Mouse (Mus musculus): ENCODE measurements around the gene Pnmt. TPM values are rescaled to one million over a fixed set of nuclear protein-coding genes. Genes with fewer than 3 reads are reported as not detected.

The Pnmt gene
- total RNA-seq, 2 experiments from 2014 or later: not detected

- no peak for ATAC-seq (ENCODE audit: poor library complexity, severe bottlenecking)
Observed at GRCm38 (mm10) chr11:98383261-98384030, 2.8 kb upstream of the Pnmt start, which contains the start of gene Tcap. Gene Tcap (plus strand): TSS chr11:98383811.

GRCm38 (mm10) chr11:98384216-98384615 is 2.0 kb upstream of the Pnmt start:
- no peak for ATAC-seq (ENCODE audit: poor library complexity, severe bottlenecking)

- no peak for ATAC-seq (ENCODE audit: poor library complexity, severe bottlenecking)
Observed at GRCm38 (mm10) chr11:98384721-98385637, 1.3 kb upstream of the Pnmt start.

- no peak for ATAC-seq (ENCODE audit: poor library complexity, severe bottlenecking)
Observed at GRCm38 (mm10) chr11:98386596-98386995, 346 bp downstream of the Pnmt start.

- ATAC-seq (ENCODE audit: poor library complexity, severe bottlenecking): no peak
Observed at GRCm38 (mm10) chr11:98387056-98387577, 867 bp downstream of the Pnmt start.

GRCm38 (mm10) chr11:98388282-98388681 is 2.0 kb downstream of the Pnmt start:
- no peak for ATAC-seq (ENCODE audit: poor library complexity, severe bottlenecking)

GRCm38 (mm10) chr11:98389221-98389780 is 3.1 kb downstream of the Pnmt start:
- peak; percentile 52 for ATAC-seq (ENCODE audit: poor library complexity, severe bottlenecking)

GRCm38 (mm10) chr11:98390141-98390540 is 3.9 kb downstream of the Pnmt start:
- ATAC-seq (ENCODE audit: poor library complexity, severe bottlenecking): no peak

GRCm38 (mm10) chr11:98392034-98392433 is 5.8 kb downstream of the Pnmt start:
- ATAC-seq (ENCODE audit: poor library complexity, severe bottlenecking): no peak

GRCm38 (mm10) chr11:98392645-98393044 is 6.4 kb downstream of the Pnmt start:
- peak; percentile 19; the same call in 1 of the 2 replicates for ATAC-seq (ENCODE audit: poor library complexity, severe bottlenecking)

GRCm38 (mm10) chr11:98393317-98393716 is 7.1 kb downstream of the Pnmt start:
- ATAC-seq (ENCODE audit: poor library complexity, severe bottlenecking): no peak

GRCm38 (mm10) chr11:98394301-98394700 is 8.1 kb downstream of the Pnmt start:
- ATAC-seq (ENCODE audit: poor library complexity, severe bottlenecking): no peak

- no peak for ATAC-seq (ENCODE audit: poor library complexity, severe bottlenecking)
Observed at GRCm38 (mm10) chr11:98395041-98395440, 8.8 kb downstream of the Pnmt start.

GRCm38 (mm10) chr11:98397946-98398345 is 11.7 kb downstream of the Pnmt start:
- ATAC-seq (ENCODE audit: poor library complexity, severe bottlenecking): no peak

GRCm38 (mm10) chr11:98400161-98400726 is 14.0 kb downstream of the Pnmt start, which contains the start of gene Pgap3:
Gene Pgap3 (minus strand): TSS chr11:98400490.
- ATAC-seq (ENCODE audit: poor library complexity, severe bottlenecking): peak; percentile 95

- ATAC-seq (ENCODE audit: poor library complexity, severe bottlenecking): no peak
Observed at GRCm38 (mm10) chr11:98400816-98401215, 14.6 kb downstream of the Pnmt start.

- ATAC-seq (ENCODE audit: poor library complexity, severe bottlenecking): no peak
Observed at GRCm38 (mm10) chr11:98406621-98407020, 20.4 kb downstream of the Pnmt start.

- no peak for ATAC-seq (ENCODE audit: poor library complexity, severe bottlenecking)
Observed at GRCm38 (mm10) chr11:98408872-98409271, 22.6 kb downstream of the Pnmt start.

- no peak for ATAC-seq (ENCODE audit: poor library complexity, severe bottlenecking)
Observed at GRCm38 (mm10) chr11:98409341-98409822, 23.1 kb downstream of the Pnmt start.

- ATAC-seq (ENCODE audit: poor library complexity, severe bottlenecking): no peak
Observed at GRCm38 (mm10) chr11:98412273-98412796, 26.1 kb downstream of the Pnmt start, which contains the start of gene Erbb2. Gene Erbb2 (plus strand): TSS chr11:98412470.

Data from megakaryocyte, adult 5-6 weeks (primary cell).